Mouse (Mus musculus) embryonic facial prominence, embryonic 11.5 days (tissue): ENCODE results near the gene Peli3. TPM values are rescaled to one million over a fixed set of nuclear protein-coding genes. Genes with fewer than 3 reads are reported as not detected.
A peak's percentile ranks its signal among the peaks of the same experiment; 100 is the strongest.
"Not testable (repeated sequence)": the region's sequence is repeated elsewhere in the genome, so short reads cannot be mapped to it uniquely, and the experiment has no call there.

Experiments
- ATAC-seq: fragments of 200-750 bp; cut with Nextera tagmentation; replicated peaks from 2 replicates; pipeline ENCODE4 v1.8.0; 2017; ENCODE audit warnings: low read depth; ENCODE audit not compliant: insufficient number of reproducible peaks, low FRiP score, low TSS enrichment
- DNase-seq: peaks from one replicate; pipeline ENCODE4 v3.0.0-alpha.2; 2015; ENCODE audit warnings: low spot score
- H3K27ac ChIP-seq: fragments of 300-500 bp; sonication (generic); replicated peaks from 2 replicates; pipeline ENCODE4 v1.5.1; 2014; ENCODE audit warnings: mild to moderate bottlenecking, low read depth, low read length, control low read depth
- H3K27me3 ChIP-seq: fragments of 300-500 bp; sonication (generic); 2 replicates; pipeline ENCODE4 v1.6.1; 2014; ENCODE audit warnings: mild to moderate bottlenecking, low read length, moderate library complexity, mixed read lengths; ENCODE audit not compliant: control insufficient read depth, insufficient read depth
- H3K36me3 ChIP-seq: fragments of 300-500 bp; sonication (generic); replicated peaks from 2 replicates; pipeline ENCODE4 v1.6.1; 2014; ENCODE audit warnings: low read depth, mild to moderate bottlenecking, low read length, moderate library complexity, mixed read lengths; ENCODE audit not compliant: control insufficient read depth, insufficient read depth
- H3K4me1 ChIP-seq: fragments of 300-500 bp; sonication (generic); 2 replicates; pipeline ENCODE4 v1.6.1; 2014; ENCODE audit warnings: low read length, mixed read lengths; ENCODE audit not compliant: control insufficient read depth, insufficient read depth
- H3K4me2 ChIP-seq: fragments of 300-500 bp; sonication (generic); 2 replicates; pipeline ENCODE4 v1.6.1; 2014; ENCODE audit warnings: low read depth, mild to moderate bottlenecking, control low read depth, low read length, moderate library complexity
- H3K4me3 ChIP-seq: fragments of 300-500 bp; sonication (generic); 2 replicates; pipeline ENCODE4 v1.5.1; 2014; ENCODE audit warnings: low read depth, low read length, control low read depth
- H3K9ac ChIP-seq: fragments of 300-500 bp; sonication (generic); replicated peaks from 2 replicates; pipeline ENCODE4 v1.6.1; 2014; ENCODE audit warnings: mild to moderate bottlenecking, control low read depth, low read length
- H3K9me3 ChIP-seq: fragments of 300-500 bp; sonication (generic); replicated peaks from 2 replicates; pipeline ENCODE4 v1.6.1; 2016; ENCODE audit warnings: mild to moderate bottlenecking, low read length, inconsistent platforms, mixed read lengths; ENCODE audit not compliant: control insufficient read depth
- WGBS: fragments of 180-500 bp; shearing (Covaris S2); extraction: QIAGEN DNeasy Blood & Tissue Kit; methylation state at CpG from one replicate; pipeline ENCODE4 v1.1.7; 2014; 5-methylcytosine and 5-hydroxymethylcytosine counted together
- polyA plus RNA-seq: library from polyadenylated mRNA; unstranded; fragments of >200 nt; fragmentation: Nextera tagmentation; extraction: Ambion mirVana; gene quantifications from 2 replicates; pipeline ENCODE4 v1.2.1, GENCODE M21; 2014

Gene Peli3
- polyA plus RNA-seq, 1 experiment from 2014 or later = 1.7 TPM

DNA sequence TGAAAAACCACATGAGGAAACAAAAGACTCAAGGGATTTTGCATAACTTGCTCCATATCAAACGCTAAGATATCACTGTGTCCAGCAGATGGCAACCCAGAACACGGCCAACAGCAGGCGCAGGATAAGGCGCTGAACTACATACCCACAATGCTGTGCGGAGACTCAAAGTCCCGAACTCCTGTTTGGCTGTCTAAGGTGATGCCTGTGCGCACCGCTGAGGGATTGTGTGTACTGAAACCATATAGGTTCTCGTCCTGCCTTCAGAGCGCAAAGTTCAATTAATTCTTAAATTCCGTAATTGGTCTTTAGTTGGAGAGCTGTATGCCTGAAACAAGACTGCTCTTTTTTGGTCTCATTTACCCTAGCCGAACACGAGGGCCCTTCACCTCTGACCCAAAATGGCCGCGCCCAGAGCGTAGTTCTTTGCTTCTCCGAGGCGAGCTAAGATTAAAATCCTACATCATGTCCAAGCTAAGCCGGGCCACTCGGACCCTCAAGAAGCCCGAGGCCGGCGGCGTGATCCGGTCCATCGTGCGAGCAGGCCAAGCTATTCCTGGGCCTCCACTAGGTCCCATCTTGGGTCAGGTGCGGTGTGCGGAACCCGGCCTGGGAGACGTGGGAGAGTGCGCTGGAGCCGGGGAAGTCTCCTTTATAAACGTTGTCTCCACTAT is 19.1 kb upstream of the Peli3 start, which contains the start of gene Mrpl11:
Mrpl11 (plus strand) TSS at position 220 of the 674 bp plus-strand sequence.
- no peaks in the 10 kb centered on the region for H3K4me1 ChIP-seq
- peak within 1 kb of the TSS; percentile 89 for H3K9ac ChIP-seq
- H3K36me3 ChIP-seq = peaks cover 2% of the 10 kb centered on the region; the same call in 1 of the 2 replicates
- WGBS = under 1% methylated on average over 34 of the region's 34 CpGs
- peak within 1 kb of the TSS; percentile 44 for H3K4me2 ChIP-seq
- peak within 1 kb of the TSS; percentile 81 for H3K27ac ChIP-seq
- H3K27me3 ChIP-seq = no peaks in the 10 kb centered on the region
- no peaks in the 10 kb centered on the region for H3K9me3 ChIP-seq
- DNase-seq (peak; percentile 96), ATAC-seq (peak; percentile 92)
- H3K4me3 ChIP-seq = peak within 1 kb of the TSS; percentile 89

DNA sequence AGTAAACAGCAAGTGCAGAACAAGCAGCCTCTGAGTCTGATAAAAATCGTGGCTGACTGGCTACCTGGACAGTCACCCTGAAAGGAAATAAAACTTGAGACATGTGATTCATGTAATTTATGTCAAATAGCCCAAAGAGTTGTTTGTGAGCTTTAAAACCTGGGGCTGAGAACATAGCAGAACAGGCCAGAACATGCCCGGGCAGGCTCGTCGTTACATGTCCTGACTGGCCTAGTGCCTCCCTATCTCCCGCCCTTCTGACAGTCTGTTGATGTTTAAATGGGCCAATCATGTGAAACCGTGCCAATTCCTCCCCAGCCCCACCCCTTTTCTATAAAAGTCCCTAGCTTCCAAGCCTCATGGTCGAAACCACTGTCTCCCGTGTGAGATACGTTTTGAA is 5.7 kb upstream of the Peli3 start:
- H3K4me3 ChIP-seq, ATAC-seq, H3K36me3 ChIP-seq, H3K4me1 ChIP-seq, H3K9ac ChIP-seq, H3K27ac ChIP-seq, H3K4me2 ChIP-seq, H3K9me3 ChIP-seq, H3K27me3 ChIP-seq, DNase-seq: not testable (repeated sequence)
- WGBS = 91% methylated on average over 9 of the region's 9 CpGs

DNA sequence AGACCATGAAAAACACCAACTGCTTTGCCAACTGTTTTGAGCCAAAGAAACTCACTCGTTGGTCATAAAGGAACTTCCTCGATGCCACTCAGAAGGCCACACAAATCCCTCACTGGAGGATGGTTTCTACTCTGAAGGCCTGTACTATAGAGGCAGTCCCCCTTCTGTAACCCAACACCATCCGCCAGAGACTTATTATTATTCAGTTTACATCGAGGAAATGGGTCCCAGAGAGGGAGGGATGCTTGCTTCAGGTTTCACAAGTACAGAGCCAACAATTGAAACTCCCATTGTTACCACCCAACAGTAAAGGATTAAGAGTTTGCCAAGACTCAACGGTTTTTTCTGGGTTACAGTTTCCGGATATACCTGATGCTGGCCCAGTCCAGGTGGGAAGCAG is 2.6 kb upstream of the Peli3 start:
- no peak overlapping the region for H3K27ac ChIP-seq
- H3K4me2 ChIP-seq = no peak overlapping the region
- peaks cover 4% of the 10 kb centered on the region for H3K4me1 ChIP-seq
- WGBS = 42% methylated on average over 6 of the region's 6 CpGs
- H3K36me3 ChIP-seq = no peaks in the 10 kb centered on the region
- no peak for ATAC-seq
- H3K27me3 ChIP-seq = peaks cover 4% of the 10 kb centered on the region
- DNase-seq = peak; percentile 16
- no peak overlapping the region for H3K4me3 ChIP-seq
- no peaks in the 10 kb centered on the region for H3K9me3 ChIP-seq
- no peak overlapping the region for H3K9ac ChIP-seq

DNA sequence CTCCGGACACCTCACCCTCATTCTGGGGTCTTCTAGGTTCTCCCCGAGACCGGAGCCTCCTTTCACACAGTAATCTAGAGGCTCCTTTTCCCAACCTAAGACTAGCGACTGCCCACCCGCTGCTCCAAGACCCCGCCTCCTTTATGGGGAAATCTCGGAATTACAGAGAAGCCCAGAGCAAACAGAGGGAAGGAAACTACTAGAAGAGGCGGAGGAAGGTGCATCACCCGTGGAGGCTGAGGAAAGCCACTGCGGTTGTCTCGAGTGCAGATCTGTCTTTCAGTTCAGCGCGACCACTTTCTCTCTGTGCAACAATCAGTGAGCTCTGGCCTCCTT is 294 bp upstream of the Peli3 start:
- no peaks in the 10 kb centered on the region for H3K36me3 ChIP-seq
- WGBS = 8% methylated on average over 13 of the region's 13 CpGs
- H3K4me3 ChIP-seq = peak overlapping the region; percentile 61
- peak overlapping the region; percentile 59 for H3K9ac ChIP-seq
- H3K27ac ChIP-seq = no peak overlapping the region
- DNase-seq = no peak
- H3K4me2 ChIP-seq = peak overlapping the region; percentile 96
- ATAC-seq = no peak
- no peaks in the 10 kb centered on the region for H3K9me3 ChIP-seq
- H3K4me1 ChIP-seq = peaks cover 4% of the 10 kb centered on the region
- H3K27me3 ChIP-seq = peaks cover 4% of the 10 kb centered on the region

DNA sequence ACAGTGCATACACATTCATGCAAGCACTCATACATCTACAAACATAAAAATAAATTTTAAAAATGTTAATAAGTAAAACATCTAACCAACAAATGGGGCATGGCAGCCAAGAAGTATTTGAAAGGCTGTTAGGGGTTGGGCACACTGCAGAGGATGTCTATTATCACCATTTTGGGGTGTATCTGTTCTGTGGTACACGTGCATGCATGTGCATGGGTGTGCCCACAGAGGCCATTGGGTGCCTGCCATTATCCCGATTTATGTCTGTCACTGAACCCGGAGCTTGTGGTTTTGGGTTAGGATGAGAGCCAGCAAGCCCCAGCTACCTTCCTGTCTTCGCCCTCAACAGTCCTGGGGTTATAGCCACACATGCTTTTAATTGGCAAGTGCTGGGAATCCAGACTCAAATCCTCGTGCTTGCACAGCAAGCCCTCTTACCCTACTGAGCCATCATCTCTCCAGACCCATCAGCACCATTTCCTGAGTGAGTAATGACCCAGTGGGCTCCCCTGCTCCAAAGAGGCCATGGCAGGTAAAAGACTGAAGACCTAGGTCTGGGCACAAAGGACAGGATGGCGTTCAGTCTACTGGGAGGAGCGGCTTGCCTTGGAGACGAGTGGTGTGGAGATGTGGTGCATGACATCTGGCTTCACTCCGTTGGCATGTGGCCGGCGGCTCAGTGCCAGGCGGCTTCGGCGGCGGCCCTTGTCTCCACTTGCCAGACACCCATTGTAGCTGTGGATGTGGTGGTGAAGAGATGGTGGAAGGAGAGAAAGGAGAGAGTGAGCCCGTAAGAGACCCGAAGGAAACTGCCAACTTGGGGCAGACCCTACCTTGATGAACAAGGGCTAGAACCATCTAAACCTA is 5.2 kb downstream of the Peli3 start:
- whole genome bisulfite sequencing = 85% methylated on average over 17 of the region's 17 CpGs
- ATAC-seq = no peak

DNA sequence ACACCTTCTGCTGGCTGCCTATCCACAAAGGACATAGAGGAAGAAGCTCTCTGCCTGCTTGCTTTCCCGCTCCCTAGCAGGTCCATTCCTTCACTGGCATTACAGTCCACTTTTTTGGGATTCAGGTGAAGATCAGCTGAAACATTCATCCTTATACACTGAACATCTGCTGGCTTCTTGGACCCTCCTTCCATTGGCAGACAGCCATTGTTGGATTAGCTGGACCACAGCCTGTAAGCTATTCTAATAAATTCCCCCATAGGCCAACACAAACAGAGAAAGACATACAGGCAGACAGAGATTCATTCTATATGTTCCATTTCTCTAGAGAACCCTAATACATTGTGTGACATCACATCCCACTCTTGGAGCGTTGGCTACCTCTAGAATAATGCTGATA is 6.0 kb downstream of the Peli3 start:
- H3K9me3 ChIP-seq = no peaks in the 10 kb centered on the region
- ATAC-seq (no peak), DNase-seq (no peak)
- 83% methylated on average over 2 of the region's 2 CpGs for WGBS
- H3K4me1 ChIP-seq = no peaks in the 10 kb centered on the region
- H3K27me3 ChIP-seq = no peaks in the 10 kb centered on the region
- no peak overlapping the region for H3K9ac ChIP-seq
- no peak overlapping the region for H3K4me3 ChIP-seq
- no peak overlapping the region for H3K27ac ChIP-seq
- H3K36me3 ChIP-seq = no peaks in the 10 kb centered on the region
- no peak overlapping the region for H3K4me2 ChIP-seq

More for the DNA sequence above, 5.2 kb downstream of the Peli3 start:
- Histone ChIP-seq H3K9me3 (no peaks in the 10 kb centered on the region), H3K36me3 (no peaks in the 10 kb centered on the region), H3K27ac (no peak overlapping the region), H3K27me3 (peaks cover 4% of the 10 kb centered on the region), H3K4me1 (peaks cover 4% of the 10 kb centered on the region), H3K9ac (no peak overlapping the region), H3K4me2 (no peak overlapping the region), H3K4me3 (no peak overlapping the region)
- DNase-seq = no peak

DNA sequence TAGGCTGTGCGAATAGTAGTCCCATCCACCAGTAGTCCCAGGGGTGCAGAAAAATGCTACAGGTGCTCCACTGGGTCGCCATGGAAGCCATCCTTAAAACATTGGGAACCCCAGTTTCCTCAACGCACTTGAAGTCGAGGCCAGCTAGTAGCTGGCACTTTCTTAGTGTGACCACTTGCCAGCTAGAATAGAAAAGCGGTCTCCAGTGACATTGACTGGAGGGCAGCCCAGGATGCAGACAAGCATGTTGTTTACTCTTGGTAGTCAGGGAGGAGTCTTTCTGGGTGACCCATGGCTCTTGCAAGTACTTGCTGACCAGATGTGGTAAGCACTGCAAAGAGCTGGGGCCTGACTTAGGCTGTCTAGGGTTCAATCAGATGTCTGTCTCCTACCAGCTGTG is 14.1 kb downstream of the Peli3 start:
- H3K36me3 ChIP-seq = peaks cover 3% of the 10 kb centered on the region; the same call in 1 of the 2 replicates
- H3K9me3 ChIP-seq = no peaks in the 10 kb centered on the region
- peak overlapping the region; percentile 57; the same call in 1 of the 2 replicates for H3K4me3 ChIP-seq
- peak overlapping the region; percentile 56 for H3K9ac ChIP-seq
- DNase-seq = no peak
- ATAC-seq = 0 out of 2 replicates have a peak, but pooled peaks have one; percentile 11
- peak overlapping the region; percentile 46 for H3K4me2 ChIP-seq
- H3K27me3 ChIP-seq = no peaks in the 10 kb centered on the region
- no peak overlapping the region for H3K27ac ChIP-seq
- no peaks in the 10 kb centered on the region for H3K4me1 ChIP-seq
- 60% methylated on average over 5 of the region's 5 CpGs for WGBS
